25 mouse cellular contexts compared by ENCODE assay signal in genomic region chr13:15879576-15879975, GRCm38 (mm10).
"Had no signal": no experiment of that assay in that cellular context is flagged by ENCODE, and none has a peak within 500 bp of the region (broad histone marks: within the 10 kb centered on the region; RNA-seq: fewer than 3 reads in every experiment).

No protein-coding gene starts in this region.

- DNase-seq: gastrocnemius, adult 2 months; gastrocnemius, postnatal 10 days; gastrocnemius, postnatal 25 days; heart, adult 18-20 months; heart, postnatal 10 days; heart, postnatal 4 days; kidney, adult 18-20 months; kidney, postnatal 10 days; kidney, postnatal 25 days; layer of hippocampus, adult 9-11 months; layer of hippocampus, postnatal 36 days; left cerebral cortex, postnatal 4 days had no signal

- H3K9me3 ChIP-seq: heart, embryonic 10.5 days; heart, embryonic 12.5 days; hindbrain, embryonic 10.5 days; hindbrain, embryonic 12.5 days; intestine, embryonic 15.5 days; limb, embryonic 13.5 days; limb, embryonic 15.5 days; liver, embryonic 12.5 days had no signal

- ATAC-seq: hindbrain, embryonic 16.5 days; inflammation-experienced regulatory T-cells, adult 6 months; intestine, embryonic 15.5 days; intestine, postnatal 0 days; liver, embryonic 12.5 days had no signal

- H3K4me2 ChIP-seq: heart, embryonic 12.5 days; hindbrain, embryonic 12.5 days; hindbrain, embryonic 14.5 days; intestine, embryonic 15.5 days; limb, embryonic 13.5 days; limb, embryonic 15.5 days; liver, embryonic 12.5 days had no signal

- H3K9ac ChIP-seq: heart, embryonic 12.5 days; hindbrain, embryonic 12.5 days; hindbrain, embryonic 14.5 days; intestine, embryonic 15.5 days; limb, embryonic 13.5 days; limb, embryonic 15.5 days; liver, embryonic 12.5 days; liver, embryonic 14.5 days had no signal

- H3K4me3 ChIP-seq: gastrocnemius, adult 2 months; heart, embryonic 10.5 days; heart, embryonic 12.5 days; hindbrain, embryonic 10.5 days; hindbrain, embryonic 12.5 days; intestine, embryonic 15.5 days; limb, embryonic 13.5 days; limb, embryonic 15.5 days; liver, embryonic 12.5 days had no signal

- H3K36me3 ChIP-seq: heart, embryonic 10.5 days; heart, embryonic 12.5 days; hindbrain, embryonic 10.5 days; hindbrain, embryonic 12.5 days; intestine, embryonic 15.5 days; limb, embryonic 13.5 days; limb, embryonic 15.5 days; liver, embryonic 12.5 days had no signal

- H3K27me3 ChIP-seq: heart, embryonic 12.5 days; hindbrain, embryonic 12.5 days; intestine, embryonic 15.5 days; limb, embryonic 13.5 days; limb, embryonic 15.5 days; liver, embryonic 12.5 days had no signal

- H3K4me1 ChIP-seq: heart, embryonic 10.5 days; heart, embryonic 12.5 days; hindbrain, embryonic 10.5 days; hindbrain, embryonic 12.5 days; intestine, embryonic 15.5 days; limb, embryonic 13.5 days; limb, embryonic 15.5 days; liver, embryonic 12.5 days had no signal

- H3K27ac ChIP-seq: gastrocnemius, adult 2 months; heart, embryonic 10.5 days; hindbrain, embryonic 10.5 days; hindbrain, embryonic 12.5 days; hindbrain, embryonic 14.5 days; intestine, embryonic 15.5 days; limb, embryonic 13.5 days; limb, embryonic 15.5 days; liver, embryonic 12.5 days; liver, embryonic 14.5 days had no signal
